In the genomic region with DNA sequence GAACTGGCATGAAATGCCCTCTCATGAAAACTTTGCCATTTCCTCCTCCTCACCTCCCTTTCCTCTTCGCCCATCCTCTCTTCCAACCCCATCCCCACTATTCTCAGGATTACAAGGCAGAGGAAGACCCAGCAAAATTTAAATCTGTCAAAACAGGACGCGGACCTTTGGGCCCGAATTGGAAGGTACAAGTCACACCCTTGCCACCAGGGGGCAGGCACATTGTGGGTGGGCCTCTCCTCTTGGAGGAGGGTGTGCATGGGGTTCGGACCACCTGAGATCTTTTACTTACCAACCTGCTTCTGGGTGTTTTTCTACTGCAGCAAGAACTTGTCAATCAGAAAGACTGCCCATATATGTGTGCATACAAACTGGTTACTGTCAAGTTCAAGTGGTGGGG, we compare ENCODE assay signal across 10 mouse cellular contexts. TPM values are rescaled to one million over a fixed set of nuclear protein-coding genes. Genes with fewer than 3 reads are reported as not detected.
DNase-seq lines count a peak whose midpoint lies in the region; ATAC-seq and TF ChIP-seq lines count a peak whose summit lies in the region.
"Had no signal": no experiment of that assay in that cellular context is flagged by ENCODE, and none has a peak within 500 bp of the region (broad histone marks: within the 10 kb centered on the region; RNA-seq: fewer than 3 reads in every experiment).

No protein-coding gene starts in this region.

- no peak overlapping the region for H3K27ac ChIP-seq in liver, embryonic 11.5 days (ENCODE audit: low read depth, low read length)
- no peak overlapping the region for H3K27ac ChIP-seq in midbrain, embryonic 10.5 days (replicated peaks)
- H3K27ac ChIP-seq: neural tube, embryonic 12.5 days had no signal

- TF ChIP-seq CTCF in brain, embryonic 14.5 days (IDR thresholded peaks at IDR 0.05; ENCODE audit: borderline replicate concordance, extremely low read depth, insufficient read depth, insufficient read length) = peak; percentile 38; the same call in 1 of the 2 replicates

- H3K4me3 ChIP-seq in liver, embryonic 11.5 days (ENCODE audit: low read depth, low read length) = no peak overlapping the region
- no peak overlapping the region for H3K4me3 ChIP-seq in midbrain, embryonic 10.5 days
- H3K4me3 ChIP-seq: heart, embryonic 12.5 days; neural tube, embryonic 12.5 days had no signal

- H3K4me2 ChIP-seq in liver, embryonic 11.5 days = no peak overlapping the region
- H3K4me2 ChIP-seq: heart, embryonic 12.5 days; neural tube, embryonic 12.5 days had no signal

- peaks cover 30% of the 10 kb centered on the region for H3K36me3 ChIP-seq in liver, embryonic 11.5 days (ENCODE audit: control insufficient read depth, insufficient read depth, low read length)
- peaks cover 15% of the 10 kb centered on the region for H3K36me3 ChIP-seq in splenic B cell, adult 2 months (ENCODE audit: control insufficient read depth, insufficient read depth, low read length, poor library complexity, severe bottlenecking)
- peaks cover 88% of the 10 kb centered on the region for H3K36me3 ChIP-seq in midbrain, embryonic 10.5 days

- H3K9me3 ChIP-seq in liver, embryonic 11.5 days (ENCODE audit: control insufficient read depth, low read length) = no peaks in the 10 kb centered on the region
- no peaks in the 10 kb centered on the region for H3K9me3 ChIP-seq in midbrain, embryonic 10.5 days (replicated peaks)
- H3K9me3 ChIP-seq: heart, embryonic 12.5 days; neural tube, embryonic 12.5 days had no signal

- peaks cover 6% of the 10 kb centered on the region for H3K4me1 ChIP-seq in liver, embryonic 11.5 days (replicated peaks; ENCODE audit: control insufficient read depth, insufficient read depth, low read length)
- H3K4me1 ChIP-seq in midbrain, embryonic 10.5 days = no peaks in the 10 kb centered on the region
- H3K4me1 ChIP-seq: neural tube, embryonic 12.5 days had no signal

- TF ChIP-seq POLR2A in brain, embryonic 14.5 days (IDR thresholded peaks at IDR 0.05; ENCODE audit: borderline replicate concordance, extremely low read depth, insufficient read depth, insufficient read length, poor library complexity, severe bottlenecking) = no peak

- no peak overlapping the region for H3K9ac ChIP-seq in liver, embryonic 11.5 days (ENCODE audit: low read depth, low read length)
- H3K9ac ChIP-seq: heart, embryonic 12.5 days; neural tube, embryonic 12.5 days had no signal

- 72% methylated on average over 5 of the region's 5 CpGs for WGBS in liver, embryonic 11.5 days
- whole genome bisulfite sequencing in midbrain, embryonic 10.5 days = 81% methylated on average over 5 of the region's 5 CpGs

- no peaks in the 10 kb centered on the region for H3K27me3 ChIP-seq in liver, embryonic 11.5 days (replicated peaks; ENCODE audit: control insufficient read depth, insufficient read depth, low read length)
- no peaks in the 10 kb centered on the region for H3K27me3 ChIP-seq in splenic B cell, adult 2 months (ENCODE audit: control insufficient read depth, insufficient read depth, low read length, poor library complexity, severe bottlenecking)
- no peaks in the 10 kb centered on the region for H3K27me3 ChIP-seq in midbrain, embryonic 10.5 days (ENCODE audit: low read depth, poor library complexity, severe bottlenecking)
- H3K27me3 ChIP-seq: heart, embryonic 12.5 days; neural tube, embryonic 12.5 days had no signal

- ATAC-seq in liver, embryonic 11.5 days (replicated peaks; ENCODE audit: low FRiP score) = no peak

- peak; percentile 25 to 47 for DNase-seq in cerebellum, postnatal 10 days
- DNase-seq in cerebellum, adult 11-12 months = no peak
- DNase-seq in liver = peak; percentile 30
- DNase-seq in liver, embryonic 11.5 days (ENCODE audit: low spot score) = no peak
- no peak for DNase-seq in brain, embryonic 14.5 days (ENCODE audit: low read depth)
- DNase-seq in splenic B cell, adult 2 months (ENCODE audit: low read depth, low spot score) = peak; percentile 62
- no peak for DNase-seq in right cerebral cortex, adult 18-20 months
- no peak for DNase-seq in midbrain, embryonic 10.5 days (ENCODE audit: low spot score)

RNA-seq across cellular contexts. Expression of a gene that starts 11.7 kb away (rescaled TPM):
- polyA plus RNA-seq in liver, embryonic 11.5 days (2014; fragmentation: Nextera tagmentation; extraction: Ambion mirVana) = 21.9 and 22.2 TPM in 2 replicates
- polyA plus RNA-seq in brain, embryonic 14.5 days (2012; rRNA removed) = 53.7 and 63.8 TPM in 2 replicates
- 19.6 and 23.8 TPM in 2 replicates for polyA plus RNA-seq in midbrain, embryonic 10.5 days (2016; fragmentation: Nextera tagmentation; extraction: Ambion mirVana)

RNA-seq across cellular contexts. Expression of a gene that starts 31.2 kb away (rescaled TPM):
- polyA plus RNA-seq in liver, embryonic 11.5 days (2014; fragmentation: Nextera tagmentation; extraction: Ambion mirVana) = 37.4 and 41.9 TPM in 2 replicates
- 12.2 and 14.1 TPM in 2 replicates for polyA plus RNA-seq in brain, embryonic 14.5 days (2012; rRNA removed)
- polyA plus RNA-seq in midbrain, embryonic 10.5 days (2016; fragmentation: Nextera tagmentation; extraction: Ambion mirVana) = 16.4 and 19.3 TPM in 2 replicates

RNA-seq across cellular contexts. Expression of a gene that starts 31.2 kb away (rescaled TPM):
- 63.2 and 65.1 TPM in 2 replicates for polyA plus RNA-seq in liver, embryonic 11.5 days (2014; fragmentation: Nextera tagmentation; extraction: Ambion mirVana)
- 109 and 130 TPM in 2 replicates for polyA plus RNA-seq in brain, embryonic 14.5 days (2012; rRNA removed)
- polyA plus RNA-seq in midbrain, embryonic 10.5 days (2016; fragmentation: Nextera tagmentation; extraction: Ambion mirVana) = 63.4 and 65.5 TPM in 2 replicates

RNA-seq across cellular contexts. Expression of a gene that starts 59.9 kb away (rescaled TPM):
- 70.4 and 71.1 TPM in 2 replicates for polyA plus RNA-seq in liver, embryonic 11.5 days (2014; fragmentation: Nextera tagmentation; extraction: Ambion mirVana)
- polyA plus RNA-seq in brain, embryonic 14.5 days (2012; rRNA removed) = 86.9 and 91.0 TPM in 2 replicates
- polyA plus RNA-seq in midbrain, embryonic 10.5 days (2016; fragmentation: Nextera tagmentation; extraction: Ambion mirVana) = 127 and 133 TPM in 2 replicates

Comparison
In these comparisons a context has a peak if more than half of its experiments do, and no peak if none do; other contexts are left out.
1. DNase-seq: peak in cerebellum, postnatal 10 days (2 of 2), liver (single experiment) and splenic B cell, adult 2 months (single experiment); none in cerebellum, adult 11-12 months (single experiment), liver, embryonic 11.5 days (single experiment), brain, embryonic 14.5 days (single experiment), right cerebral cortex, adult 18-20 months (single experiment) and midbrain, embryonic 10.5 days (single experiment).